Mouse (Mus musculus): Measurements from ENCODE around the gene Idnk. TPM values are rescaled to one million over a fixed set of nuclear protein-coding genes. Genes with fewer than 3 reads are reported as not detected.

Gene Idnk
- total RNA-seq, 2 experiments from 2014 or later, result 21.5 to 21.9 TPM

Other genes starting within 250 kb of the Idnk start
- 100 to 1,000 TPM; 297 to 320 TPM for gene Spock1, start 249.3 kb upstream of the Idnk start, total RNA-seq (2021)
- gene Klhl3, start 44.1 kb upstream of the Idnk start, total RNA-seq (2021), result 10 to 100 TPM; 28.0 to 30.2 TPM
- gene Hnrnpa0, start 29.1 kb upstream of the Idnk start, total RNA-seq (2021), result 100 to 1,000 TPM; 125 to 136 TPM
- 100 to 1,000 TPM; 129 to 140 TPM for gene Ubqln1, start 58.0 kb downstream of the Idnk start, total RNA-seq (2021)
- gene Gkap1, start 118.0 kb downstream of the Idnk start, total RNA-seq (2021), result 10 to 100 TPM; 13.7 to 18.4 TPM
- 1 to 10 TPM; 2.6 to 3.3 TPM for gene Kif27, start 201.5 kb downstream of the Idnk start, total RNA-seq (2021)
- 1 to 10 TPM; 4.5 to 5.1 TPM for gene 2210016F16Rik, start 227.6 kb downstream of the Idnk start, total RNA-seq (2021)
- 10 to 100 TPM; 12.8 to 13.0 TPM for gene Rmi1, start 244.6 kb downstream of the Idnk start, total RNA-seq (2021)
- gene Hnrnpk, start 245.7 kb downstream of the Idnk start, total RNA-seq (2021), result 100 to 1,000 TPM; 649 to 670 TPM

All from left cerebral cortex, postnatal 14 days (tissue).